Mouse (Mus musculus): ENCODE results near the gene Ren1. TPM values are rescaled to one million over a fixed set of nuclear protein-coding genes. Genes with fewer than 3 reads are reported as not detected.
"Not testable (repeated sequence)": the region's sequence is repeated elsewhere in the genome, so short reads cannot be mapped to it uniquely, and the experiment has no call there.

Ren1 gene
- total and polyA plus RNA-seq, 2 experiments from 2014 or later, result 0.12 to 0.14 TPM

- 41% methylated on average over 6 of the region's 6 CpGs for whole genome bisulfite sequencing
- H3K36me3 ChIP-seq (ENCODE audit: insufficient read depth), result no peaks in the 10 kb centered on the region
- H3K27ac ChIP-seq (ENCODE audit: low read depth, low read length), result no peak overlapping the region
- H3K27me3 ChIP-seq (ENCODE audit: insufficient read depth, low read length), result no peaks in the 10 kb centered on the region
- H3K4me1 ChIP-seq (ENCODE audit: insufficient read depth), result peaks cover 17% of the 10 kb centered on the region; the same call in 1 of the 2 replicates
- H3K9me3 ChIP-seq (ENCODE audit: low read length), result no peaks in the 10 kb centered on the region
- no peak overlapping the region for H3K4me2 ChIP-seq (ENCODE audit: low read depth)
- H3K9ac ChIP-seq, result no peak overlapping the region
- TF ChIP-seq CTCF (IDR thresholded peaks at IDR 0.05; ENCODE audit: low read depth), result no peak
- no peak overlapping the region for H3K4me3 ChIP-seq (ENCODE audit: low read depth, low read length)
- ATAC-seq (peak; percentile 49), DNase-seq (peak; percentile 54)
Observed at GRCm38 (mm10) chr1:133333937-133334336, 16.4 kb upstream of the Ren1 start.

- not testable (repeated sequence) for H3K4me3 ChIP-seq (ENCODE audit: low read depth, low read length); H3K9me3 ChIP-seq (ENCODE audit: low read length); H3K4me1 ChIP-seq (ENCODE audit: insufficient read depth); H3K9ac ChIP-seq; H3K27ac ChIP-seq (ENCODE audit: low read depth, low read length); H3K36me3 ChIP-seq (ENCODE audit: insufficient read depth); DNase-seq; H3K27me3 ChIP-seq (ENCODE audit: insufficient read depth, low read length); ATAC-seq; H3K4me2 ChIP-seq (ENCODE audit: low read depth)
- WGBS, result 75% methylated on average over 1 of the region's 1 CpGs
Observed at GRCm38 (mm10) chr1:133340403-133340802, 9.9 kb upstream of the Ren1 start.

GRCm38 (mm10) chr1:133344357-133344756, 6.0 kb upstream of the Ren1 start:
- no peak overlapping the region for H3K9ac ChIP-seq
- ATAC-seq (no peak), DNase-seq (no peak)
- H3K27ac ChIP-seq (ENCODE audit: low read depth, low read length), result no peak overlapping the region
- H3K4me3 ChIP-seq (ENCODE audit: low read depth, low read length), result no peak overlapping the region
- no peaks in the 10 kb centered on the region for H3K27me3 ChIP-seq (ENCODE audit: insufficient read depth, low read length)
- H3K4me2 ChIP-seq (ENCODE audit: low read depth), result no peak overlapping the region
- H3K36me3 ChIP-seq (ENCODE audit: insufficient read depth), result no peaks in the 10 kb centered on the region
- 93% methylated on average over 2 of the region's 2 CpGs for WGBS
- H3K9me3 ChIP-seq (ENCODE audit: low read length), result no peaks in the 10 kb centered on the region
- H3K4me1 ChIP-seq (ENCODE audit: insufficient read depth), result no peaks in the 10 kb centered on the region
- no peak for TF ChIP-seq CTCF (IDR thresholded peaks at IDR 0.05; ENCODE audit: low read depth)

GRCm38 (mm10) chr1:133346531-133346930, 3.8 kb upstream of the Ren1 start:
- H3K9me3 ChIP-seq (ENCODE audit: low read length), result no peaks in the 10 kb centered on the region
- no peaks in the 10 kb centered on the region for H3K27me3 ChIP-seq (ENCODE audit: insufficient read depth, low read length)
- ATAC-seq, result no peak
- no peaks in the 10 kb centered on the region for H3K36me3 ChIP-seq (ENCODE audit: insufficient read depth)
- H3K4me2 ChIP-seq (ENCODE audit: low read depth), result no peak overlapping the region
- no peak overlapping the region for H3K4me3 ChIP-seq (ENCODE audit: low read depth, low read length)
- H3K4me1 ChIP-seq (ENCODE audit: insufficient read depth), result no peaks in the 10 kb centered on the region; the same call in 1 of the 2 replicates
- DNase-seq, result peak; percentile 43
- no peak overlapping the region for H3K9ac ChIP-seq
- WGBS, result 71% methylated on average over 9 of the region's 9 CpGs
- TF ChIP-seq CTCF (IDR thresholded peaks at IDR 0.05; ENCODE audit: low read depth), result no peak
- H3K27ac ChIP-seq (ENCODE audit: low read depth, low read length), result no peak overlapping the region

- Histone ChIP-seq H3K4me2 (ENCODE audit: low read depth) (no peak overlapping the region), H3K9ac (no peak overlapping the region), H3K9me3 (ENCODE audit: low read length) (no peaks in the 10 kb centered on the region), H3K4me3 (ENCODE audit: low read depth, low read length) (no peak overlapping the region), H3K27ac (ENCODE audit: low read depth, low read length) (no peak overlapping the region), H3K4me1 (ENCODE audit: insufficient read depth) (no peaks in the 10 kb centered on the region; the same call in 1 of the 2 replicates), H3K27me3 (ENCODE audit: insufficient read depth, low read length) (no peaks in the 10 kb centered on the region), H3K36me3 (ENCODE audit: insufficient read depth) (no peaks in the 10 kb centered on the region)
- TF ChIP-seq CTCF (IDR thresholded peaks at IDR 0.05; ENCODE audit: low read depth), result no peak
- ATAC-seq (no peak), DNase-seq (no peak)
- whole genome bisulfite sequencing, result 68% methylated on average over 3 of the region's 3 CpGs
Observed at GRCm38 (mm10) chr1:133347226-133347625, 3.1 kb upstream of the Ren1 start.

GRCm38 (mm10) chr1:133347693-133348520, 2.4 kb upstream of the Ren1 start:
- DNase-seq (no peak), ATAC-seq (no peak)
- Histone ChIP-seq H3K9ac (no peak overlapping the region), H3K9me3 (ENCODE audit: low read length) (no peaks in the 10 kb centered on the region), H3K4me2 (ENCODE audit: low read depth) (no peak overlapping the region), H3K4me1 (ENCODE audit: insufficient read depth) (no peaks in the 10 kb centered on the region; the same call in 1 of the 2 replicates), H3K36me3 (ENCODE audit: insufficient read depth) (no peaks in the 10 kb centered on the region), H3K27me3 (ENCODE audit: insufficient read depth, low read length) (no peaks in the 10 kb centered on the region), H3K4me3 (ENCODE audit: low read depth, low read length) (no peak overlapping the region), H3K27ac (ENCODE audit: low read depth, low read length) (no peak overlapping the region)
- WGBS, result 81% methylated on average over 11 of the region's 11 CpGs
- no peak for TF ChIP-seq CTCF (IDR thresholded peaks at IDR 0.05; ENCODE audit: low read depth)

- Histone ChIP-seq H3K9ac (no peak overlapping the region), H3K27ac (ENCODE audit: low read depth, low read length) (peak overlapping the region; percentile 57), H3K9me3 (ENCODE audit: low read length) (no peaks in the 10 kb centered on the region), H3K36me3 (ENCODE audit: insufficient read depth) (no peaks in the 10 kb centered on the region), H3K4me1 (ENCODE audit: insufficient read depth) (no peaks in the 10 kb centered on the region; the same call in 1 of the 2 replicates), H3K4me2 (ENCODE audit: low read depth) (no peak overlapping the region), H3K27me3 (ENCODE audit: insufficient read depth, low read length) (no peaks in the 10 kb centered on the region), H3K4me3 (ENCODE audit: low read depth, low read length) (no peak overlapping the region)
- ATAC-seq (peak; percentile 90), DNase-seq (peak; percentile 76)
- TF ChIP-seq CTCF (IDR thresholded peaks at IDR 0.05; ENCODE audit: low read depth), result no peak
- 33% methylated on average over 9 of the region's 9 CpGs for WGBS
Observed at GRCm38 (mm10) chr1:133351762-133352161, 1.5 kb downstream of the Ren1 start.
